Mouse (Mus musculus) ES-E14 (cell line): ENCODE results near the gene Macrod2. TPM values are rescaled to one million over a fixed set of nuclear protein-coding genes. Genes with fewer than 3 reads are reported as not detected.

Source experiments
- DNase-seq: peaks from one replicate; pipeline ENCODE4 v3.0.0-alpha.2; 2013; ENCODE audit warnings: low read depth, low spot score
- H3K27ac ChIP-seq: 2 replicates; pipeline ENCODE4 v1.5.1; 2012; ENCODE audit warnings: low read depth, mild to moderate bottlenecking, low read length, moderate library complexity, mixed read lengths; ENCODE audit not compliant: poor library complexity, insufficient read depth, severe bottlenecking
- H3K36me3 ChIP-seq: 2 replicates; pipeline ENCODE4 v1.6.1; 2012; ENCODE audit warnings: mild to moderate bottlenecking, low read length, moderate library complexity, mixed read lengths; ENCODE audit not compliant: control insufficient read depth, poor library complexity, insufficient read depth, severe bottlenecking
- H3K4me1 ChIP-seq, 2 experiments: fragments of 150-350 bp in 1 of 2; sonication (generic) in 1 of 2; 2 replicates each; pipeline ENCODE4 v1.6.1; 2012; ENCODE audit warnings: low read length in 2 of 2, mild to moderate bottlenecking in 1 of 2, mixed read lengths in 1 of 2; ENCODE audit not compliant: control insufficient read depth in 2 of 2, insufficient read depth in 2 of 2, poor library complexity in 1 of 2
- H3K4me3 ChIP-seq, 2 experiments: fragments of 150-350 bp in 1 of 2; sonication (generic) in 1 of 2; 2 replicates each; pipeline ENCODE4 v1.5.1; 2012; ENCODE audit warnings: low read length in 2 of 2, low read depth in 1 of 2, mild to moderate bottlenecking in 1 of 2, mixed read lengths in 1 of 2; ENCODE audit not compliant: insufficient read depth in 1 of 2, poor library complexity in 1 of 2, severe bottlenecking in 1 of 2
- H3K9ac ChIP-seq: 2 replicates; pipeline ENCODE4 v1.6.1; 2012; ENCODE audit warnings: low read depth, mild to moderate bottlenecking, low read length, mixed read lengths; ENCODE audit not compliant: poor library complexity, insufficient read depth, severe bottlenecking
- H3K9me3 ChIP-seq: fragments of 150-350 bp; sonication (generic); 2 replicates; pipeline ENCODE4 v1.6.1; 2012; ENCODE audit warnings: low read depth, mild to moderate bottlenecking, low read length; ENCODE audit not compliant: control insufficient read depth, insufficient read depth
- CHD2 ChIP-seq: IDR thresholded peaks from 2 replicates; pipeline ENCODE4 v1.6.1; 2014; ENCODE audit warnings: mild to moderate bottlenecking, low read depth, low read length, inconsistent platforms
- HCFC1 ChIP-seq: IDR thresholded peaks from 2 replicates; pipeline ENCODE4 v1.6.1; 2012; ENCODE audit warnings: low read length, inconsistent platforms, borderline replicate concordance; ENCODE audit not compliant: insufficient read depth
- MAFK ChIP-seq: IDR thresholded peaks from 2 replicates; pipeline ENCODE4 v1.6.1; 2014; ENCODE audit warnings: mild to moderate bottlenecking, low read depth, low read length, inconsistent platforms; ENCODE audit not compliant: insufficient read depth
- ZC3H11A ChIP-seq: IDR thresholded peaks from 2 replicates; pipeline ENCODE4 v1.6.1; 2012; ENCODE audit warnings: low read depth, mild to moderate bottlenecking, inconsistent platforms, low read length, borderline replicate concordance
- ZNF384 ChIP-seq: IDR thresholded peaks from 2 replicates; pipeline ENCODE4 v1.6.1; 2012; ENCODE audit warnings: low read depth, low read length, inconsistent platforms
- in situ Hi-C, 2 experiments: fragments of 600-800 bp; cut with MboI; formaldehyde crosslinking; loops; one replicate each; pipeline ENCODE4 v1.15.1; 2025; ENCODE audit warnings: low sequenced_read_pairs in 2 of 2, inconsistent platforms in 1 of 2; ENCODE audit not compliant: unreplicated experiment in 2 of 2
- total RNA-seq: library from RNA; depleted of rRNA; stranded (reverse); fragments of 300-350 nt; gene quantifications from 2 replicates; pipeline ENCODE4 v1.2.3, GENCODE M21; 2012

Macrod2 gene
- total RNA-seq, 1 experiment, result 12.7 TPM

GRCm38 (mm10) chr2:140912931-140913330 lies 517.8 kb downstream of the Macrod2 start:
- in situ Hi-C loops, result no loop called here
- H3K4me3 ChIP-seq, result no peak overlapping the region
- H3K9me3 ChIP-seq, result no peaks in the 10 kb centered on the region
- TF ChIP-seq ZC3H11A (no peak), HCFC1 (no peak), CHD2 (no peak)
- H3K27ac ChIP-seq, result no peak overlapping the region
- H3K9ac ChIP-seq, result no peak overlapping the region
- no peaks in the 10 kb centered on the region for H3K36me3 ChIP-seq
- no peaks in the 10 kb centered on the region for H3K4me1 ChIP-seq
- no peak for DNase-seq

DNA sequence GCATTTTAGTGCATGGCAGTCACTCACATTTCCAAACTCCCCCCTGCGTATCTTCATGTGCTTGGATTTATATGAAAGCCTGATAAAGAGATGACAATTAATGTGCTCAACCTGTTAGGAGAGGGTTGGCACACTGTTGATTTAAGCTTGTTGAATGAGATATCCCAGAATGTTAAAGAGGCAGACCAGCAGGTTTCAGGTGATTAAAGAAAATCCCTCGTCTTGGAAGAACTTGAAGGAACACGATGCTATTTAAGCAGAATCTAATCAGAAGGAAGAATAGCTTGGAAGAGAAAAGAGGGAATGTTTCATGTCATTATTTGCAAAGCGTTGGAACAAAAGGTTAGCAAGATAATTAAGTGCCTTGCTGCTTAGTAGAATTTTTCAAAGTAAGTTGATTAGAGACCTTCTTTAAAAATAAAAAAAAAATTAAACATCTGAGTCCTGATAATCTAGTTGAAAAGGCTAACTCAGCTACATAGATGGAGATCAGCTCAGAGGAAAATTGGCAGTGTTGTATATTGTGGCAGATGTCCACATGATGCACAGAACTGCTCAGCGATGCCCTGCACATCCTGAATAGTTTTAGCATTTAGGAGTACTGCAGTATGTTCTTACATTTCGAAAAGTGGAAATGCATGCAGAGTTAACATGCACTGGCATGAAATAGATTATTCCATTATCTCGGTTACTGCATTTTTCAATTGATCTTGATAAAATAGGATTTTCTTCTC lies 518.7 kb downstream of the Macrod2 start:
- H3K36me3 ChIP-seq, result no peaks in the 10 kb centered on the region
- no peak overlapping the region for H3K27ac ChIP-seq
- no peaks in the 10 kb centered on the region for H3K9me3 ChIP-seq
- DNase-seq, result no peak
- TF ChIP-seq HCFC1 (no peak), CHD2 (no peak), ZC3H11A (no peak)
- no peak overlapping the region for H3K9ac ChIP-seq
- no peaks in the 10 kb centered on the region for H3K4me1 ChIP-seq
- H3K4me3 ChIP-seq, result no peak overlapping the region
- in situ Hi-C loops, result no loop called here

GRCm38 (mm10) chr2:140926922-140927321 lies 531.8 kb downstream of the Macrod2 start:
- H3K4me3 ChIP-seq, result no peak overlapping the region
- no peak overlapping the region for H3K9ac ChIP-seq
- H3K4me1 ChIP-seq, result no peaks in the 10 kb centered on the region
- H3K36me3 ChIP-seq, result no peaks in the 10 kb centered on the region
- H3K9me3 ChIP-seq, result no peaks in the 10 kb centered on the region
- H3K27ac ChIP-seq, result no peak overlapping the region
- DNase-seq, result peak; percentile 38
- in situ Hi-C loops, result no loop called here
- TF ChIP-seq MAFK, result no peak
- no peak for TF ChIP-seq ZNF384
- no peak for TF ChIP-seq CHD2
- no peak for TF ChIP-seq ZC3H11A
- no peak for TF ChIP-seq HCFC1

GRCm38 (mm10) chr2:140934483-140934882 lies 539.4 kb downstream of the Macrod2 start:
- Histone ChIP-seq H3K9ac (no peak overlapping the region), H3K27ac (no peak overlapping the region), H3K9me3 (no peaks in the 10 kb centered on the region), H3K36me3 (no peaks in the 10 kb centered on the region), H3K4me3 (no peak overlapping the region), H3K4me1 (no peaks in the 10 kb centered on the region)
- no peak for TF ChIP-seq HCFC1
- TF ChIP-seq ZC3H11A, result no peak
- TF ChIP-seq ZNF384, result no peak
- no peak for TF ChIP-seq CHD2
- no peak for TF ChIP-seq MAFK
- in situ Hi-C loops, result no loop called here
- DNase-seq, result no peak

GRCm38 (mm10) chr2:140949461-140949860 lies 554.4 kb downstream of the Macrod2 start:
- TF ChIP-seq CHD2 (no peak), MAFK (no peak), ZC3H11A (no peak), ZNF384 (no peak), HCFC1 (no peak)
- in situ Hi-C loops, result no loop called here
- Histone ChIP-seq H3K4me1 (no peaks in the 10 kb centered on the region), H3K4me3 (no peak overlapping the region), H3K9me3 (no peaks in the 10 kb centered on the region), H3K9ac (no peak overlapping the region), H3K36me3 (no peaks in the 10 kb centered on the region), H3K27ac (no peak overlapping the region)
- no peak for DNase-seq
